Mouse (Mus musculus): Measurements from ENCODE around the gene Gm10490.

DNA sequence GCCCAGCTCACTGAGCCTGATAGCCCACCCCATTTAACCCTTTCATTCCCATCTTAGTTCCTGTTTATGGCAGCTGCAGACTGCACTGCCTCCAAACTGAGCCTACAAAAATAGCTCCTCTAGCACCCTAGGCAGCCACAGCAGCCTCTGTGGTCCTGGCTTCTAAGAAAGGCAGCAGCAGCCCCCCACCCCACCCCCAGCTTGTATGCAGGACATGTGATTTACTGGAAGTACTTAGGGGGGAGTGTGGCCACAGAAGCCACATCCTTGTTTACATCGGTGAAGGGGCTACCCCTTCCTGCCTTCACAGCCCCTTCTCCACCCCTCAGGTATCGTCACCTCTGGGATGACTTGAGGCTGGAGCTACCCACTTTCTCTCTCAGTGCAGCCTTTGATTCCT lies 44.0 kb upstream of the Gm10490 start:
- TF ChIP-seq CTCF (conservative IDR thresholded peaks at IDR 0.05; ENCODE audit: insufficient read depth, insufficient read length, low read depth, low read length) (no peak), POLR2A (IDR thresholded peaks at IDR 0.05; ENCODE audit: low read depth, low read length) (no peak)
